Mouse (Mus musculus) brain, embryonic 14.5 days (tissue): ENCODE measurements around the gene Nsmf. TPM values are rescaled to one million over a fixed set of nuclear protein-coding genes. Genes with fewer than 3 reads are reported as not detected.
A peak's percentile ranks its signal among the peaks of the same experiment; 100 is the strongest.

ENCODE experiments used
- DNase-seq: peaks from one replicate; pipeline ENCODE4 v3.0.0-alpha.2; 2011; ENCODE audit warnings: low read depth
- CTCF ChIP-seq: fragments of 200-500 bp; IDR thresholded peaks from 2 replicates; pipeline ENCODE4 v1.5.1; 2012; ENCODE audit warnings: inconsistent platforms, mild to moderate bottlenecking, moderate library complexity, borderline replicate concordance; ENCODE audit not compliant: insufficient read depth, insufficient read length; ENCODE audit errors: extremely low read depth
- POLR2A ChIP-seq: fragments of 200-500 bp; IDR thresholded peaks from 2 replicates; pipeline ENCODE4 v1.6.1; 2012; ENCODE audit warnings: mild to moderate bottlenecking, inconsistent platforms, borderline replicate concordance; ENCODE audit not compliant: poor library complexity, insufficient read depth, insufficient read length, severe bottlenecking; ENCODE audit errors: extremely low read depth
- polyA plus RNA-seq: library from polyadenylated mRNA; depleted of rRNA; stranded (reverse); fragments of >200 nt; gene quantifications from 2 replicates; pipeline ENCODE4 v1.2.3, GENCODE M21; 2012; rRNA removed

Nsmf gene
- polyA plus RNA-seq, 1 experiment, result 194 TPM

DNA sequence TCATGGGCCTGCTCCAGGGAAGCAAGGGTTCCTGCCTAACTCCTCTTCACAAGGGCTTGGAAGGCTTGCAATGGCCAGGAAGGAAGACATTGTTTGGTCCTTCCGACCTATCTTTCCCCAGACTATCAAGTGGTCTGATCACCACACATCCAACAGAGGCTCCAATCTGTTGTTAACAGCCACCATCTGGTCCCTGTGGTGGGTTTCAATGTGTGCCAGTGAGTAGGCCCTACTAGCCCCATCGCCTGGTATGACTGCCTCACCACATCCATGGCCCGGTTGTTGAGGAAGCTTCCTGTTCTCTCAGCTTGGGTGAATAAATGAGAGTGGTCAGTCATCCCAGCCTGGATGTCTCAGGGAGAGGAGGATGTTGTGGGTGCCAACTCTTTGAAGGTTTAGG, 34.5 kb downstream of the Nsmf start:
- no peak for TF ChIP-seq CTCF
- no peak for TF ChIP-seq POLR2A
- no peak for DNase-seq

DNA sequence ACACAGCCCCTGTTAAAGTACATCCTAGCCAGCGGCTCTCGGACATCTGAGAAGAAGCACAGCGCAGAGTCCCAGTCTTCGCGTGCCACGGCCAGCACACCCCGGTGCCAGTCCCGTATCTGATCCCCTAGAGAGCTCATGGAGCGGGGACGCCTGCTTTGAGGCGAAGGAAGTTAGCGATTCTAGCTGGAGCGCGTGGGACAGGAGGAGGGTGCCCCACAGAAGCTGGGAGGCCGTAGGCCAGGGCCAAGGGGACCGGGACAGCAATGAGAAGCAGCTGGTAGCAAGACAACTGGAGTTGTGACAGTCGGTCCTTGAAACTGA, 40.6 kb downstream of the Nsmf start:
- TF ChIP-seq CTCF (no peak), POLR2A (no peak)
- DNase-seq, result no peak

DNA sequence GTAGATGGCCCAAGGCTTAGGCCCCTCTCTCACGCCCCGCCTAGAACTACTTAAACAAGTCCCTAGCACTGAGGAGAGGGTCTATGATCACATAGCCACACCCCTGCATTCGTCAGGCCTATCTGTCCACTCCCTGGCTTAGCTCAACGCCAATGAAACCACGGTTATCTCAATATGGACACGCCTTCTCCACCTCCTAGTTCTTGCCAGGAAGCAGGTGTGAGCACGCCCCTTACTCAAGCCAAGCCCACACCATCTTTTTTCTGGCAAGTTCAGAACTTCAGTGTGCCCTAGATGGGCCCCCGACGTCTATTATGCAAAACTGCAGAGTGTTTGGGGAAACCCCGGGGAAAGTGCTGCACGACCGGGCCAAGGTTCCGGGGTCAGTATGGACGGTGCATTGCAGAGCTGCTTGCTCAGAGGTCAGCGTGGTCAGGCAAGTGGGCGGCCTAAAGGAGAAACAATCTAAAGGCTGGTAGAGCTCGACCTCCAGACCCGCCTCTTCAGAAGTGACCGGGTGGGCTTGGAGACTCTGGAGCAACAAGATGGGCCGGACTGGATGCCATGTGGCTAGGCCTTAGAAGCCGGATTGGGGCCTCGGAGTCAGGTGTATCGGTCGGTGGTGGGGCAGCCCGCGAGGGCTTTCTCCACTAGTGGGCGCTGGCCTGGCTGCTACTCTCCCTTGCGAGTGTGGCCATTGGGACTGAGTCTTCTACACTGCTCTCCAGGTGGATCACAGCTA, 41.1 kb downstream of the Nsmf start, which contains the start of gene Noxa1:
Gene Noxa1 (minus strand): TSS at position 41 of the 742 bp plus-strand sequence.
- TF ChIP-seq CTCF, result peak; percentile 13; the same call in 1 of the 2 replicates
- TF ChIP-seq POLR2A, result no peak

DNA sequence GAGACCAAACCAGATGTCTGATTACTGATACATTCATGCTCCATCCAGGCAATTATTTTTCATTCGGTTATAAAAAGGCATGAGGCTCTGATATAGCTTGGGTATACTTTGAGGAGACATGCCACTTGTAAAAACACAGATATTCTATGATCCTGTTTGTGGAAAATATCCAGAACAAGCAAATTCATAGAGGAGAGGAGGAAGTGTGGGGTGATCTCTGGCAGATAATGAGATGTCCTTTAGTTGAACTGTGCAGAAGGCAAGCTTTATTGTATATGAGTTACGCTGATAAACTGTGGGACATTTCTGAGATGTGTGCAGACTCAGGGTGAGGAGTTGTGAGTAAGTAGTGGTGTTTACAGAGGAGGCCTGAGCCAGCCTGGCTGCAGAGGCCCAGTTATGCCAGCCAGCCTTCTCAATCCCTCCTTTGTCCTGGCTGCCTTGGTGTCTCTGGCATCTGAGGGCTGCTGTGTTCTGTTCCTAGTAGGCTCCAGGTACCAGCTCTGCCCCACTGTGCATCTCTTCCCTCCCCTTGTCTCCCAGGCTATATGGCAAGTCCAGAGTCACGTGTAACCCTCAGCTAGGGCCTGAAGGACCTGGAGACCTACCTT, 44.0 kb downstream of the Nsmf start:
- no peak for DNase-seq
- TF ChIP-seq POLR2A (no peak), CTCF (no peak)

More for the DNA sequence above, 41.1 kb downstream of the Nsmf start, which contains the start of gene Noxa1:
- no peak for DNase-seq

DNA sequence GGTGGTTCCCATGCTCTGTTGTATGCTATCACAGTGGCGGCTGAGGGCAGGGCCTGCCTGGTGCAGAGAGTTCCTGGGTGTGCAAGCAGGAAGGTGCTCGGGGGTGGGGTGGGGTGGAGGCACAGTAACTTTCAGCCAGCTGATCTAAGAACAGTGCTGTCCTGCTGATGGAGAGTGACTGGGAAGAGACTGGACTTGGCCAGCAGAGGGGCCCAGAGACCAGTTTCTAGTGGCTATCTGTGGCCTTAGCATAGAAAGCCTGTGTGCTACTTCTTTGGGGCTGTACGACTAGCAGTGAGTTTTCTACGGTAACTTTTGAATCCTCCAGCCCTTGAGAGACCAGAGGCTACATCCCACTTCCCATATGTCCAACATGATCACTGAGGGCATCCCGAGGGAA, 44.8 kb downstream of the Nsmf start:
- TF ChIP-seq POLR2A (no peak), CTCF (peak; percentile 63; the same call in 1 of the 2 replicates)
- peak; percentile 76 for DNase-seq

DNA sequence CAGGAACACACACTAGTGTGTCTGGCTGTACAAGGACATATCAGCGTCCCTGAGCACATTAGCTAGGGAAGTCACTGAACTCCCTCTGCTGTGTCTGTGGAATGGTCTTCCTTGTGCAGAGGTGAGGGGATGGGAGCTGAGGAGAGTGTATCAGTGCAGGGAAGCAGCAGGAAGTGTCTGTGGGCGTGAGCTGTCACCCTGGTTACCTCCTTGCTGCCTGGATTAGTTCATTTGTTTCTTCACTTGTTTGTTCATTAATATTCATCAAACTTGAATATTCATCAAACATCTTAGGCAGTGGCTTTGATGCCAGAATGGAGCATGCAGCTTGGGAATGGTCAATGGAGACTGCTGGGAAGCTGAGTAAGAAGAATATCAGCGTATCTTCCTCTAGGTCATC, 45.5 kb downstream of the Nsmf start:
- peak; percentile 75 for DNase-seq
- no peak for TF ChIP-seq POLR2A
- no peak for TF ChIP-seq CTCF

DNA sequence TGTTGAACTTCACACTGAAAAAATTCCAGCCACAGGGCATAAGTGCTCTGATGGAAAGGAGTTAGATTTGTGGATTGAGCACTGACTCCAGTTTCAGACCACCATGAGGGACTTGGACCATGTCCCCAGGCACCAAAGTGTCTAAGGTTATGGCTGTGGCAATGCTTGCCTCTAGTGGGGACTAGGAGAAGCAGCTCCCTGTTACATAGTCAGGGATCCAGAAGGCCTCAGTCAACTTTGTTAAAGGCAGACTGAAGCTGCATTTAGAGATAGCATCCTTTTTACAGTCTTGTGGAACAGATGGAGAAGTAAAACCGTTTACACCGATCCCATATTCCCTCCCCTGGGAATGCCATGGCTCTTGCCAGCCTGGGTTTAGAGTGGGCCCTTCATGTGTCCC, 50.0 kb downstream of the Nsmf start:
- DNase-seq, result no peak
- TF ChIP-seq POLR2A (no peak), CTCF (no peak)

DNA sequence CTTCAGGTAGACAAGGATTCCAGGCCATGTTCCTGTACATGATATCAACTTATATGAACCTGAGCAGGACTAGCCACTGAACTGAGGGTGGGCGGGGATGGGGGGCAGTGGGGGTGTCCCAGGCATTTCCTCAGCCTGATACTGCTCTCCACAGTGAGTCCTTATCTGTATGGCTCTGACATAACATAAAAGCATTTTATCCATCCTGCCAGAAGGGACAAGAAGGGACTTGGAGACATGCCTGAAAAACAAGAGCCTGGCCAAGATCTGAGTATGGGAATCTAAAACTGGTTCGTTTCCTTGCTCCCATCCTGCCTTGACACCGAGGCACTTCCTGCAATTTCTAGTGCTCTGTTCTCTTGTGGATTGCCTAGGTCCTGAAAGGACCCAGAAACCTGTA, 51.9 kb downstream of the Nsmf start:
- TF ChIP-seq POLR2A (no peak), CTCF (no peak)
- DNase-seq, result no peak

DNA sequence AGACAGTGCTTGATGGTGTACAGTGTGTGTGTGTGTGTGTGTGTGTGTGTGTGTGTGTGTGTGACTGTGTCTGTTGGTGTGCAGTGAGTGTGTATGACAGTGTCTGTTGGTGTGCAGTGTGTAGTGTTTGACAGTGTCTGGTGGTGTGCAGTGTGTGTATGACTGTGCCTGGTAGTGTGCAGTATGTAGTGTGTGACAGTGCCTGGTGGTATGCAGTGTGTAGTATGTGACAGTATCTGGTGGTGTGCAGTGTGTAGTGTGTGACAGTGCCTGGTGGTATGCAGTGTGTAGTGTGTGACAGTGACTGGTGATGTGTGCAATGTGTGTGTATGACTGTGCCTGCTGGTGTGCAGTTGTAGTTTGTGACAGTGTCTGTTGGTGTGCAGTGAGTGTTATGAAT, 55.3 kb downstream of the Nsmf start:
- TF ChIP-seq POLR2A, result no peak
- TF ChIP-seq CTCF, result no peak
- DNase-seq, result no peak

DNA sequence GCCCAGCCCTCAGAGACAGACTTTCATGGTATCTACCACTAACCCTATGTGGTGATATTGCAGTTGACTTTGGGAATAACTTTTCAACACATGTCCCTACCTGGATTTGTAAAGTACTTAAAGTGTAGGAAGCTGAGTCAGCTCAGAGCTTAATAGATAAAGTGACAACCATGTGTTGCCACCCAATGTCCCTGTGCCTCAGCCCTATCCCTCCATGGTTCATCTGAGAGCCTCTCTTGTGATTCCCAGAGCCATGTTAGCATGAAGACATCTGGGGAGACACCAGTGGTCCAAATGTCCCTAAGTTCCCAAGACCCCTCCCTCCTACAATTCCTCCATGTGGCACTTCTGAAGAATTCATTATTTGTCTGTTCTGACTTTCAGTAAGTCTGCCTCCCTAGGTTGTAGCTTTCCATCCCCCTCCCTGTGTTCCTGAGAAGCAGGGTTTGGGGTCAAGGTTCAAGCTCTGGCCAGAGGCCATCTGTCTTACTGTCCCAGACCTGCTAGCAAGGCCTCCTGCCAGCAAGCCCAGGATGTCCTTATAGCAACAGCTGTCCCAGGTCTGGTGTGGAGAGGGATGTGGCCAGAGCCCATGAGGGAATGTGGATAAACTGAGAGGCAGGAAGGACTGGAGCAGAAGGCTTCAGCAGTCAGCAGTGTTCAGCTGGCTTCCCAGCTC, 56.5 kb downstream of the Nsmf start:
- TF ChIP-seq POLR2A (no peak), CTCF (no peak)
- DNase-seq, result no peak

DNA sequence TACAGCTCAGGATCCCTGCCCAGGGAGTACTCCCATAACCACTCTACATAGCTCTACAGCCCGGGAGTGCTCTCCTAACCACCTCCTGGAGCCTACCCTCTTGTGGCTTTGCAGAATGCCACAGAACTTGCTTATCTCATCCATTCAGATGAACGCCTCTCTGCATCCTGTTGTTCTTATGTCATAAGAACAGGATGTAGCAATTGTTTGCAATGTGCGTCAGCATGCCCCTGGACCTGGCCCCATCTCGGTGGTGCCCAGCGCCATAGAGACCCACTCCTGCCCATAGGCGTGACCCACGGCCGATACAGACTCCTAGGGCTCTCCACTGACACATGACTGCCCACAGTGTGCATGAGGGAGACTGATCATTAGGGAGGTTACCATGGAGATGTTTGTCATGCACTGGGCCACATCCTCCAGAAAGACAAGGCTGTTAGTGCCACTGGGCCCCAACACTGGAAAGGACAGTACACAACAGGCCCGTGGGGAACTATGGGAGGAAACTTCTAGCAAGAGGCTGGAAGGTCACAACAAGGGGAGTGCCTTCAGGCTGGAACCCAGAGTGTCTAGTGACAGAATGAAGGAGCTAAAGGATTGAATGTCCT, 57.1 kb downstream of the Nsmf start:
- TF ChIP-seq CTCF (no peak), POLR2A (no peak)
- no peak for DNase-seq

Other genes starting within 250 kb of the Nsmf start
- gene Ehmt1, start 134.7 kb upstream of the Nsmf start, polyA plus RNA-seq, result 146 and 147 TPM in 2 replicates
- gene Arrdc1, start 119.1 kb upstream of the Nsmf start, polyA plus RNA-seq, result 53.1 and 82.3 TPM in 2 replicates
- 38.4 and 43.1 TPM in 2 replicates for gene Zmynd19, start 104.6 kb upstream of the Nsmf start, polyA plus RNA-seq
- 39.8 and 46.4 TPM in 2 replicates for gene Dph7, start 92.0 kb upstream of the Nsmf start, polyA plus RNA-seq
- gene Mrpl41, start 79.3 kb upstream of the Nsmf start, polyA plus RNA-seq, result 83.9 and 115 TPM in 2 replicates
- gene Pnpla7, start 78.3 kb upstream of the Nsmf start, polyA plus RNA-seq, result 5.5 and 6.4 TPM in 2 replicates
- 0.11 and 0.18 TPM in 2 replicates for gene Entpd8, start 25.9 kb downstream of the Nsmf start, polyA plus RNA-seq
- 0.04 TPM in 2 replicates for gene Noxa1, start 40.8 kb downstream of the Nsmf start, polyA plus RNA-seq
- gene Nrarp, start 126.4 kb downstream of the Nsmf start, polyA plus RNA-seq, result 50.0 and 58.5 TPM in 2 replicates
- 1.9 and 2.0 TPM in 2 replicates for gene Tor4a, start 142.5 kb downstream of the Nsmf start, polyA plus RNA-seq
- gene Nelfb, start 157.1 kb downstream of the Nsmf start, polyA plus RNA-seq, result 78.9 and 91.3 TPM in 2 replicates
- gene Stpg3, start 160.3 kb downstream of the Nsmf start, polyA plus RNA-seq, result not detected in 2 replicates
- gene Fam166a, start 164.4 kb downstream of the Nsmf start, polyA plus RNA-seq, result 0.10 and 0.14 TPM in 2 replicates
- 449 and 524 TPM in 2 replicates for gene Tubb4b, start 170.3 kb downstream of the Nsmf start, polyA plus RNA-seq
- gene Slc34a3, start 180.0 kb downstream of the Nsmf start, polyA plus RNA-seq, result not detected in 2 replicates
- not detected in 2 replicates for gene Rnf224, start 182.4 kb downstream of the Nsmf start, polyA plus RNA-seq
- gene Rnf208, start 187.9 kb downstream of the Nsmf start, polyA plus RNA-seq, result 127 and 148 TPM in 2 replicates
- 0.10 and 0.67 TPM in 2 replicates for gene Cysrt1, start 188.1 kb downstream of the Nsmf start, polyA plus RNA-seq
- 19.1 and 22.6 TPM in 2 replicates for gene AL732309.1, start 192.5 kb downstream of the Nsmf start, polyA plus RNA-seq
- gene Tmem203, start 201.1 kb downstream of the Nsmf start, polyA plus RNA-seq, result 26.4 and 32.2 TPM in 2 replicates
- 7.7 and 13.0 TPM in 2 replicates for gene Tprn, start 208.3 kb downstream of the Nsmf start, polyA plus RNA-seq
- 105 and 160 TPM in 2 replicates for gene Ssna1, start 218.1 kb downstream of the Nsmf start, polyA plus RNA-seq
- gene Anapc2, start 218.1 kb downstream of the Nsmf start, polyA plus RNA-seq, result 131 and 149 TPM in 2 replicates
- gene Tmem210, start 233.8 kb downstream of the Nsmf start, polyA plus RNA-seq, result not detected in 2 replicates
- 0.07 TPM in 1 of 2 replicates, not detected in the other for gene Lrrc26, start 235.6 kb downstream of the Nsmf start, polyA plus RNA-seq